Mouse (Mus musculus) ES-CJ7 (cell line): Measurements from ENCODE around the gene Tmem150c.

Experiments used
- DNase-seq: peaks from one replicate; pipeline ENCODE4 v3.0.0; 2011; ENCODE audit warnings: low read depth, low spot score

The Tmem150c gene

DNA sequence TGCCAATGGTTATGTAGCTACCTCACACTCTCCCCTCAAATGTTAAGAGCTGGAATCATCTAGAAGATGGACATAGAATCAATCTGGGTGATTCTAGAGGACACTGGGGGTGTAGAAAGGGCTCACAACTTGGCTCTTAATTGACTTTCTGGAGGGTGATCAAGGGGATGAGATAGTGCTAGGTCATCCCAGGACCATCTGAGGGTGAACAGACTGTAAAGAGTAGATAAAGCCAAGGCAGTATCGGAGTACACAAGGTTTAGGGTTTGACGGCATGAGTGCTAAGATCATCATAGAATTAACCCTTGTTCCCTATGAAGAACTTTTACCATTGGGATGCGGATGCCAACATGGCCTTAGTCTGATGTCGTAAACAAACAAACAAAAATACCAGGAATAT lies 61.6 kb downstream of the Tmem150c start:
- DNase-seq = no peak

DNA sequence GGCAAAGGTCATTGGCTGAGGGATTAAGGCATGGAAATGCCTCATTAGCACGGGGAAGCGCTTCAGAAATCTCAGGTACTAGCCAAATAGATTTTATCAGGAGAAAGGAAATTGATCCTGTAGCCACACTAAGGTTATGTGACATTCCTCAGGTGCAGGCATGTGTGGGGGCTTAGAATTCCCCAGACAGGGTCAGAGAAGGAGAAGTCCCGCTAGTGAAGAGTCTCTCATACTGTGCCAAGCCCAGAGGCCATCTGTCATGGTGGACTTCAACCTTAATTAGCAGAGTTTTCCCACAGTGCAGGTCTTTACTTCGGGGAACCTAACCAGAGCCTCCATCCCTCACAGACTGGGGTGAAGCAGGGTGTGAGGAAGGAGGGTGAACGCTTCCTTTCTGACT lies 62.7 kb downstream of the Tmem150c start:
- no peak for DNase-seq

DNA sequence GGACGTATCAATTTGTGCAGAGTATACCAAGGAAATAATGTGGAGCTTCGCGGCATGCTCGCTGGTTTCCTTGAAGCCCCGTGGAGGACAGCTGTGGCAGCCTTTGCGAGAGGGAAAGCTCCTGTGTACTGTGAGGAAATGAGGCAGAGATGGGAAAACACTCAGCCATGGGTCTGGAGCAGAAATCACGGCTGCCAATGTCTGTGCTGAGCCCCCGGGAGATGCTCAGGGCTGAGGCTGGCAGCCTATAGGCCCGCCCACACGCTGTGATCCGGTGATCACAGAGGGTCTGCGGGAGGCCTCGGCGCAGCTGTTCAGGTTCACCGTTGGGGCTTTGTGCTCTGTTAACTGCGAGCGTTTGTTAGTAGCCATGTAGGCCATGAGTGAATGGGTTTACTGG lies 68.0 kb downstream of the Tmem150c start:
- no peak for DNase-seq

DNA sequence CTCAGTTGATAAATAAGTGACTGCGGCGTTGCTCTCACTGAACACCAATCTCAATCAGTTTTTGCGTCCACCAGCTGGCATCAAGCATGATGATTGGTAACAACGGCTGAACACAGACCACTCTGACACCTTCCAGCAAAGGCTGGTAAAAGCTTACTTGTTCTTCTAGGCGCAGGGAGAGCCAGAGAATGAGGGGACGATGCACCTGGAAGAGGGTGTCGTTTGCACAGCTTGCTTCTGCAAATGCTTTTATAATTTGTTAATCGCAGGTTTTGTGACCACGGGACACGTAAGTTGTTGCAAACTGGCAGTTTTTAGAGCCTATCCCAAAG lies 68.4 kb downstream of the Tmem150c start:
- DNase-seq = no peak

DNA sequence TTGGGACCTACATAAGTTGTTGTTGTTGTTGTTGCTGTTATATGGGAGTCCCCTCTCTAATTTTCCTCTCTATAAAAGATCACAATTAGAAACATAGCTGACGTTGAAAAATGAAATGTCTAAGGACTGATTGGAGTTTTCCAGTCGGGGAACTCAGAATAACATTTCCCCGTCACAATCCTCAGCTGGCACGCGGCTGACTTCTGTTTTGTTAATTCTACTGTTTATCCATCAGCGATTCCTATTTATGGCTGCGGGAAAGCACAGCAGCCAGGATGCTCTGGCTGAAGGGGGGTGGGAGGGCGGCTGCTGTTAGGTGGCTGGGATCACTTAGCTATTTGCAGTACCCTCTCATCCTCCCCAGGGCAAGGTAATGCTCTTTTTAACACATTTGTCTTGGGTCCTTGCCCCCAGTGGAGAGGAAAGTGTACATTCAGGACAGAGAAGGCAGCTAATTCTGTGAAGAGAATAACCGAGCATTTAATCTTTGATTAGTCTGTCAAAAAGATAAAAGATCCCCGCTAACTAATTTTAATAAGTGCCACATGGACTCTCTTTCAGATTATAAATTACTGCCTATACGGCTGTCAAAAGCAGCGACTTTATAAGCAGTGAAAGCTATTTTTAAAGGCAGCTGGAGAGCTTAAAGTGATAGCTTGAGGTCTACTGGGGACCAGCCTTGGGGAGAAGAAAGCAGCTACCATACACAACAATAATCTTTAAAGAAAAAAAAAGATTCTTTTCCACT lies 68.9 kb downstream of the Tmem150c start:
- DNase-seq = no peak

DNA sequence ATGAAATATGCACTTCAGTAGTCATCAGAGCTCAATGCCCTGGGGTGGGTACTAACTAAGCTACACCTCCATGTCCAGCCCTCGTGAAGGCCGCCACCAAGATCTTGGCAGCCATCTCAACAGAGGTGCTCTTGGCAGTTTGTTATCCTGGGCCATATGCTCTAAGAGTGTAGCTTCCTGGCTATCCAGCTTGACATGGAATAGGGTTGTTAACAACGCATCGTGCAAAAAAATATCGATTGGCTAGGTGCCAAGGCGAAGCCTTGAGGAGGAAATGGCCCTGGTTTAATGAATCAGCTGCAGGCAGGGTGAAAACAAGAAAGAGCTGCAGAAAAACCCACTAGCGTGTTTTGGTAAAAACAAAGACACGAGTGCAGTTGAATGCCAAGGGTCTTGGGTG lies 74.5 kb downstream of the Tmem150c start:
- no peak for DNase-seq

DNA sequence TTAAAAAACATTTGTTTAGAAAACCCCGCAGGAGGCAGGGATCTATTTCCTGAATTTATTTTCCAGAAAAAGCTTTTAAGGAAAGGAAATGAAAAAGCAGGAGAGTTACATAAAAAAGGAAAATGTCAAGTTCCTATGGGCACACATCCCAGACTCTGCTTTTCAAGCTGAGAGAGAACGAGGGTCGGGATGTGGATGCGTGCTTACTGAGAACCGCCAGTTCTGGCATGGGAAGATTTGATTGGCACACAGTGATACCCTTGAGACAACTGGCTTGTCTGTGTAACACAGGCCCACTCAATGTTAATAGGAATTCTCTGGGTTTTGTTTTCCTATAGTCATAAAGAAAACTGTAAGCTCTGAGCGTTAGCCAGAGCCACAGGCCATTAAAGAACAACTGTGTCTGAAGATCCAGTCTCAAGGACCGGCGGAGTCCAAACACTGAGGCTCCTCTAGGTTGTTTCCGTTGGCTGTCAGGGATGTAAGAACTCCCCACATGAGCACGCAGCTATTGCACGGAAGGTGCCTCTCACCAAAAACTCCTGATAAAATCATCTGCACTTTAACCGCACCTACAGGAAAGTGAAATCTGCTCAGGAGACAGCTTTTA lies 75.5 kb downstream of the Tmem150c start:
- DNase-seq = no peak

DNA sequence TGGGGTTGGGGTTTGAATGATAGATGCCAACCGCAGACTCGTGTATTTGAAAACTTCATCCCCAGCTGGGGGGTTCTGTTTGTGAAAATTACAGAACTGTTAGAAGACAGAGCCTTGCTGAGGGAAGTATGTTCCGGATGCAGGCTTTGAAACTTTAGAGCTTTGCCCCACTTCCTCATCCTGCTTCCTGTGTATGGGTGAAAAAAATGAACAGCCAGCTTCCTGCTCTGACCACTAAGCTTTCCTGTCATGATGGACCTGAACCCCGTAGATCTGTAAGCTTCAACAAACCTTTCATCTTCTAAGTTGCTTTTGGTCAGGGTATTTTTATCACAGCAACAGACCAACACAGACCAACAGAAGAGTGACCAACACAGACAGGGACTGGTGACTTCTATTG lies 77.6 kb downstream of the Tmem150c start:
- DNase-seq = no peak

DNA sequence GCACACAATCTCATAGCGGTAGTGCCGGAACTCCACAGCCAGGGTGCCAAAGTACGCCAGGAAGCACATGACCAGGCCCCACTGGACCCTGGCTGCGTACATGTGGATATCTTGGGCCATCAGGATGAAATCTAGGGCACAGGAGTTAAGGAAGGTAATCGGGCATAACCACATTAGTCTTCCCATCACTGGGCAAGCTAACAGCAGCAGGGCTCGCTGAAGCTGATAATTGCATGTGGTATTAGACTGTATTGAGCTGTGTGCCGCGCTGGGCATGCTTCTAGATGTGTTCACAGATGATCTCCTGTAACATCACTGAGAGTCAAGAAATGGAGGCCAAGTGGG lies 79.7 kb downstream of the Tmem150c start:
- no peak for DNase-seq

DNA sequence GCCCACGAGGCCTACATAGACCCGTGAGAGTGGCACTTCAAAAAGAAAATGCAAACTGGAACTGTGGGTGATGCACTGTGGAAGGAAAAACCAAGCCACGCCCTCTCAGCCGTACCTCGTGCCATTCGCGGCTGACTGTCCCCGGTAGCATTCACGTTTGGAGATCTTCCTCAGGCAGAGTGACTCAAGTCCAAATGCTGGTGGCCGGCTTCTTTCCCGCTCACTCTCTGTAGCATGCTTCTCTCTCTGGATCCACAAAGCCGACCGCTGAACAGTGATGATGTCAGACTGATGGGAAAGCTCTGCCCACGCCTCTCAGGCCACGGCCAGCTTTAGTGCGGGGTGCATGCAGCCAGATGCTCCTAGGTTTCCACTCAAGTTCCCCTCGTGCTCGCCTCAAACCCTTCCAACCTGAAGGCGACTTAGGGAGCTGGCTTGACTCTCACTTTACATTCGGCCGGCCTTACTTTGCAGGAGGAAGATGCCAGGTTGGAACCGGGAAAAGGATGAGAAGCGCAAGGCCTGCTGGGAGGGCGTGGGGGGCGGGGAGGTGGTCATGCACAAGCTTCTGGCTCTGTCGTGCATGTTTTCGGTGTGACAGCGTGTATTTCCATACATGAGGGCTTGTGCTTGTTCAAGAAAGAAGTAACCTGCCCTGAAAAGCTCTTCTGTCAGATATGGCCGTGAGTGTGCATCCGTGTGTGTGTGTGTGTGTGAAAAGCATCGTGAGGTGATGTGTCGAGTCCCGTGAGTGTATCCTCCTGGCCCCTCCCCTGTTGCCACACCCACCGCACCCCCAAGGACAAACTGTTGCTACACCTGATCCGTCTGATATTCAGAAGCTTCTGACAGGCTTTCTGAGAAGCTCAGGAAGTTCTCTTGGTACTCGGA lies 80.3 kb downstream of the Tmem150c start:
- DNase-seq = peak; percentile 30

DNA sequence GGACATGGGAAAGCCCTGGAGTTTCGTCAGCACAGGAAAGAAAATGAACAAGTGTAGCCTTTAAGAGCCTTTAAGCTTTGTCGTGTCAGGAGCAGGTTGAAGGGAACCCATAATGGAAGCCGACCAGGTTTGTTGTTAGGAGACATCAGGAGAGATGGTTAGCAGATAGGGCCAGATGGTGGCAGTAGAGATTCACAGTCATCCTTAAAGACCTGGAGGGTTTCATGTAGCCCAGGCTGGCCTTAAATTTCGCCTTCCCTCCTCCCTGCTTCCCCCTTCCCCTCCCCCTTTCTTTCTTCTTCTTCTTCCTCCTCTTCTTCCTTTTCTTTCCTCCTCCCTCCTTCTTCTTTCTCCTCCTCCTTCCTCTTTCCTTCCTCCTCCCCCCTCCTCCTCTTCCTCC lies 85.0 kb downstream of the Tmem150c start:
- DNase-seq = peak; percentile 60

DNA sequence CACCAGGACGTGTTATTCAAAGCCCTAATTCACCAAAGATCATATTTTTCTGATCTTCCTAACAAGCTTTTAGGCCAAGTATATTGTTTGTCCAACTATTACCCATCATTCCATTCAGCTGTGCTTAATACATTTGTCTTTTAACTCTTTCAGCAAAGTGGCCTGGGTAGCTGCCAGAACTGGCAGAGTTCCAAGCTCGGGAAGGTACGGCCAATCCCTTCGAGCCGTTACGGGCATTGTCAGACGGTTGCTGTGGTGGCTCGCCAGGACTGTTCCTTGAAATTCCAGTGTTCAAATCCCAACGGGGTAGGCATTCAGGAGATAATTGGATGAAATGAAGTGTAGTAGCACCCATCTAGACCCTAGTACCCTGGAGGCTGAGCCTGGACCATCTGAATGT lies 87.1 kb downstream of the Tmem150c start:
- DNase-seq = no peak

DNA sequence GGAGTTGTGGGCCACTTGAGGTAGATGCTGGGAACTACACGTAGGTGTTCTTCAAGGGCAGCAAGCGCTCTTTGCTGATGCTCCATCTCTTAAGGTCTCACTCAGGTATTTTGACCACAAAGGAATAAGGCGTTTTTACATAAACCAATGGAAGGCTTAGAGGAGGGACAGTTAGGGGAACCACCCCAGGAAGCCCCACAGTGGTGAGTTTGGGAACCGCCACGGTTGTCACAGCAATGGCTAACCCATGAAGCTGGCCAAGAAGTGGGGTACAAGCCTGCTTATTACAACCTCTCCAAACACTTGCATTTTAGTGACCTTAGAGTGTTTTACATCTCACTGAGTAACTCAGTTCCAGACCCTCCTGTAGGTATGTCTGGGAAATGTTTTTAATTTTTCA lies 88.1 kb downstream of the Tmem150c start:
- DNase-seq = peak; percentile 30

DNA sequence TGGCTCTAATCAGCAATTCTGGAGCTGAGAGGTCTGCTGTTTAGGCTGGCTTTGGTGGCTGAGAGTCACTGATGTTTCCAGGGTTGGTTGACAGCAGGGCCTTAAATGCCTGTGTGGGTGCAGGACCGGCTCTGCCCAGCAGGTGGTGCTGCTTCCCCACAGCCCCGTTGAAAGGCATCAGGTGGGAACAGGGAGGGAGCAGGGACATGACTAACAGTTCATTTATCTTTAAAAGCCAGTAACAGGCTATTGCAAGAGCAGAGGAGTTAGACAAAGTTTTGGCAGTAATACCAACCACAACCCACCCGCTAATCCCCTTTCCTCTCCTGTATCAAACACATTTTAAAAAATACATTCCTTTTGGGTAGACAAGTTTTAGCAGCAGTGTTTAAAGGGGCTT lies 89.4 kb downstream of the Tmem150c start:
- peak; percentile 79 for DNase-seq

DNA sequence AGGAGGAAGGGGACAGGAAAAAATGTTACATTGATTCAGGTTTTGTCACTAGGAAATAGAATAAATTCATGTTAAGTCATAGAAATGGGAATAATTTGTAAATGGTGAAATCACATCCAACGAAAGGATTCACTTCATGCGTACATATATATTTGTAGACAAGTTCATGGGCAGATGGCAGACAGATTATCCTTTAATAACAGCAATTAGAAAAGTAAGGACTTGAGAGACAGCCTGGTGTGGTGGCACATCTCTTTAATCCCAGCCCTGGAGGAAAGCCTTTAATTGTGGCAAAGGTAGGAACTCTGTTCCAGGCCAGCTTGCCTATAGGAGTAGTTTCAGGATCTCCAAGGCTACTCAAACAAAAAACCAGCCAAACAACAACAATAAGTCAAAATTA lies 90.1 kb downstream of the Tmem150c start:
- no peak for DNase-seq

DNA sequence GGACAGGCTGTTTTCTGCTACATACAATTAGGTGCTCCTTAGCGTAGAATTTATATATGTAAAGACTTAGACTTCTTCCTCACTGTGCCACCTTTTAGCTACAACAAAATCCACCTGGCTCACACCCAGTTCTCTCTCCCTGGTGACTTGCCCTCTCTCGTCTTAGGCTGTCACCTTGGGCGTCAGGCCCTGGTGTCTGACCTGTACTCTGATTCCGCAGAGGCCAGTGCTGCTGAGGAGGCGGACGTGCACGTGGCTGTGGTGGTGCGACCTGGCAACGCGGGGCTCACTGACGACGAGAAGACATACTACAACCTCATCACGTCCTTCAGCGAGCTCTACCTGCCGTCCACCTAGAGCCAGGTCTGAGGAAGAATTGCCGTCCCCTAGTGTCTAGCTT lies 92.0 kb downstream of the Tmem150c start:
- DNase-seq = no peak

DNA sequence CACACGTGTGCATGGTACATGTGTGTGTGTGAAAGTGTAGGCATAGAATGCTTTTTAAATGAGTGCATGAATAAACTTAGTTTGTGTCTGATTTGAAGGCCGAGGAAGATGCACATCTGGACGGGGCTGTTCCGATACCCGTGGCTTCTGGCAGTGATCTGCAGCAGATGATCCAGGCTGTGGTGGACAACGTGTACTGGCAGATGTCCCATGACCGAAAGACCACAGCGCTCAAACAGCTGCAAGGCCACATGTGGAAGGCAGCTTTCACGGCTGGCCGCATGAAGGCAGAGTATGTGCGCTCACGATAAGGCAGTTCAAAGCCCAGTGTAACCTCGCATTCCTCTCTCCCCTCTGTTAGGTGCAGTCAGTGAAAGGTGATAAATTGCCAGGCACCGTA lies 98.7 kb downstream of the Tmem150c start:
- DNase-seq = no peak

DNA sequence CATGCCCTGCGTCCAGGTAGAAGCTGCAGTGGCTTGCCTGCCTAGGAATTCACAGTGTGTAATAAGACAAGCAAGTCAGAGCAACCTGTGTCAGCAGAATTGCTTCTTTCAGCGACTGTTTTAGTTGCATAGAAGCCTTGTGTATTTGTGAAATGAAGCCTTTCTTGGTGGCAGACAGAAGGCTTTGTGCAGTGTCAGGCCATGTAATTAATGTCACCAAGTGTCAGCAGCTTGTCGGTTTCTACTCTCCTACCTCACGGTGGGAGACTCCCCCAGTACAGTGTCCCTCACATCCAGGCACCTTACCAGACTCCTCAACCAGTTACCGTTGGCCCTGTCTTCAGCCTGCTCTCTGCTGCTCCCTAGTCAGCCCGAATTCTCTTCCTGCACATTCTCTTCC lies 100.3 kb downstream of the Tmem150c start:
- DNase-seq = no peak

DNA sequence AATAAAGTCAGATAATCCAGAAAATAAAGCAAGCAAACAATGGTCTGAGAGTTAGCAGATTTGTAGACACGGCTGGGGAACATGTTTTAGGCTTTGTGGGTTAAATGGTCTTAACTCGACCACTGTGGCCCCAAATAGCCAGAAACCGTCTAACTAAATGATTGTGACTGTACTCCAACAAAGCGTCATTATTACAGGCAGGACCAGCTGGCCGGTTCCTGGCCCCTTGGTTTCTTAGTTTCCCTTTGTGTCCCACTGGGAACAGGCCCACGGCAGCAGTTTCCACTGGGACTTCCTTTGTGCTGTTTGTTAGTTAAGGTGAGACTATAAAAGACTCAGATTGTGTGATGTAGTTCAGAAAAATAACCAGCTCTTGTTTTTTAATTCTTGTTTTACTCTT lies 100.9 kb downstream of the Tmem150c start:
- no peak for DNase-seq

DNA sequence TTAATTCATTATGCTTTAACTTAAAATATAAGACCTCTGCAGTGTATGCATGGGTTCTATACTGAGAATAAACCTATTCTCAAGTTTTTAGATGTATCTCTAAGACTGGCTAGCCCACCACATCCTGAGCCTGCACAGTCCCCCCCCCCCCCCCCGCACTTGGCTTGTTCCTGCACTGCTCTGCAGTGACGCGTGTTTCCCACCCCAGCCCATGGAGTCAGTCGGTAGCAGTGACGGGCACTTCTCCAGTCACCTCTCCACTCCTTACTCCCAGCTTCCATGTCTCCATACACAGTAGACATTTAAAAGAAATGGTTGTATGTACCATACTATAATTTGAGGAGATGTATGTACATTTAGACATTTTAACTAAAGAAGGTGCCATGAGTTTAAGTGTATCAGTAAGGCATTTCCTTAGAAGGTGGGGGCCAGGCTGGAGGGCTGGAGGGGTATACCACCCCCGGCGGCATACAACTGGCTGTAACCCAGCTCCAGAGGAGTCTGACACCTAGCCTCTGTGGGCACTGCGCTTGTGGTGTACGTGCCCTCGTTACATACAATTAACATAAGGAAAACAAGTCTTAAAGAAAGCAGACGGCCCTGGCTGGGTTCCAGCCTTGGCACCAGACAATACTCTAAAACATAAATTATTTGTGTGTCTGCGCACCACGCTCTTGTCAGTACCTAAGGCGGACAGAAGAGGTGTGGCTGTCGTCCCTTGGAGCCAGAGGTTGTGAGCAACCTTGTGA lies 102.0 kb downstream of the Tmem150c start:
- DNase-seq = no peak

DNA sequence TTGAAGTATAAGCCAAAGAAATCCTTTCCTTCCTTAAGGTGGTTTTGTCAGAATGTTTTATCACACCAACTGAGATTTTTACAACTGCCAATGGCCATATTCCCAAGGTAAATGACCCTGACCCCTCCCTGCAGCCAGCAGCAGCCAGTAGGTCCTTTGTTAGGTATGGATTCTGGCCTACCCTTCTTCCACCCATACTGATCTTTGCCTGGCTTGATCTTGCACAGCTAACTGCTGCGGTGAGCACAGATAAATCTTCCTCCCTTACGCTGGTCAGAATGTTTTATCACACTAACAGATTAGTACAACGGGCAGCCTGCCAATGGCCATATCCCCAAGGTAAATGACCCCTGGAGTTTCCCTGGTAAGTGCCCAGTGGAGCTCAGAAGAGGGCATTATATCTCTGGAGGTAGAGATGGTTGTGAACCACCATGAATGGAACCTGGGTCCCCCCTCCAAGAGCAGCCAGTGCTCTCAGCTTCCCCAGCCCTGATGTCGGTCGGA lies 103.7 kb downstream of the Tmem150c start:
- DNase-seq = no peak
